Mouse (Mus musculus) kidney, adult 2 months (tissue): ENCODE data around the gene Cers5.

ENCODE experiments used
- CTCF ChIP-seq: fragments of 200-500 bp; conservative IDR thresholded peaks from 2 replicates; pipeline ENCODE4 v1.5.1; 2011; ENCODE audit warnings: low read depth, mild to moderate bottlenecking, control low read depth, low read length, moderate library complexity, mixed read lengths; ENCODE audit not compliant: insufficient read depth, insufficient read length
- POLR2A ChIP-seq: fragments of 200-500 bp; IDR thresholded peaks from one replicate; pipeline ENCODE4 v1.6.1; 2011; ENCODE audit warnings: low read depth, low read length, control low read depth

DNA sequence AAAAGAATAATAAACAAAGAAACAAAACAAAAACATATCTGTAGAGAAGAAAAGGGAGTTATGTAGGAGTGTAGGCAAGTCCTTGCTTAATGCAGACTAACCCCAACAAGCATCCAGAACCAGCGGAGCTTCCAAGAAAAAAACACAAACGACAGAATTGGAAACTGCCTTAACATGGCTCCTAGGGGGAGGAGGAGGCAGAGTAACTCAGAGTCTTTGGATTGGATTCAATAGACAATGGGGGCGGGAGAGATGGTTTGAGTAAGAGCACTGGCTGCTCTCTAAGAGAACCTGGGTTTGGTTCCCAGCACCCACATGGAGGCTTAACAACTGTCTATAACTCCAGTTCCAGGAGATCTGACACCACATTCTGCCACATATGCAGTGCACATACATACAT lies 41.0 kb downstream of the Cers5 start:
- no peak for TF ChIP-seq CTCF
- no peak for TF ChIP-seq POLR2A
